Mouse (Mus musculus): Measurements from ENCODE around the gene Slit1. TPM values are rescaled to one million over a fixed set of nuclear protein-coding genes. Genes with fewer than 3 reads are reported as not detected.

The Slit1 gene
- polyA plus RNA-seq, 1 experiment from 2014 or later, result 0.16 TPM

DNA sequence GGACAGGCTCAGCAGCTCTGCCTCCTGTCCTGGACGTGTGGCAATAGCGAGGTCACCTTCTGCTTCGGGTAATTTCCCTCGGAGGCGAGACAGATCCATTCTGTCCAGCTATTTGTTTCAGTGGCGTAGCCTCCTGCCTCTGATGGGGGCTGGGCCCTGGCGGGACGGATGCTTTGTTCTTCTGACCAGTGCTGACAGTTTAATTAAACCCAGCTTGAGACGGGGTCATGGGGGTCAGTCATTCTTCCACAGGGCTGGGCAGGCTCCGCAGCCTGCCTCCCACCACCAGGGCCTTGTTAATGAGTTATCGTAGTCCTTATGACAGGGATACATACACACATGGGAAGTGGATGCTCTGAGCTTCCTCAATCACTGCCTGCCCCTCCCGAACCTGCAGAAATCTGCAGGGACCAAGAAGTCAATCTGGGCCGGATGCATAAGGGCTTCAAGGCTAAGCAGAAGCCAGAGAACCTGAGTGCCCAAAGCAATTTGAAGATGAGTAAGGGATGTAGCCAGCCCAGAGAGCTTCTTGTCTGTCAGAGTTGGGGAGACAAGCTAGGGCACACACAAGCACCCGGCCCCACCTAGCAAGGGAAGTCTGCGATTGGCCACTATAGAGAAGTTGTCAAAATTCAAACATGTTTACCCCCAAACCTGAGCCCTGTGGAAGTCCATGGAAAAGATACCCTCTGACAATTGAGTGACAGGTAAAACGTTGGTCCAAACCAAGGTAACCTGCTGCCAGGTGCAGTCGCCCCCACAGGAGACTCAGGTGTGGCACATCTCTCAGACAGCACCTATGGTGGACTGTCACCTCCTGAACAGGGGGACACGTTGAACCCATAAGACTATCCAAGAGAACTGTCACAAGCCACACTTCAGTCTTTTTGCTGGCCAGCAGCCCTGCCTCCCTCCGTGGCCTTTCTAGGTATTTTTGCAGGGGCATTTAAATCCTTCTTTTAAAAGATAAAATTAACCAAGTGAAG lies 26.9 kb downstream of the Slit1 start:
- no peak for ATAC-seq
- H3K4me1 ChIP-seq (ENCODE audit: insufficient read depth, low read depth, low read length), result no peaks in the 10 kb centered on the region
- no peak overlapping the region for H3K9ac ChIP-seq (replicated peaks; ENCODE audit: low read depth)
- no peak for DNase-seq (ENCODE audit: low spot score)
- H3K27ac ChIP-seq (ENCODE audit: low read length), result no peak overlapping the region
- no peaks in the 10 kb centered on the region for H3K36me3 ChIP-seq (ENCODE audit: insufficient read depth, low read length)
- H3K27me3 ChIP-seq (replicated peaks; ENCODE audit: insufficient read depth, low read length), result no peaks in the 10 kb centered on the region
- H3K4me3 ChIP-seq (ENCODE audit: low read depth, low read length), result no peak overlapping the region
- H3K9me3 ChIP-seq (ENCODE audit: low read length), result no peaks in the 10 kb centered on the region
- WGBS, result 29% methylated on average over 18 of the region's 19 CpGs
- TF ChIP-seq EP300 (IDR thresholded peaks at IDR 0.05) (no peak), CTCF (IDR thresholded peaks at IDR 0.05) (no peak)
- no peak overlapping the region for H3K4me2 ChIP-seq (replicated peaks; ENCODE audit: low read depth, low read length)

DNA sequence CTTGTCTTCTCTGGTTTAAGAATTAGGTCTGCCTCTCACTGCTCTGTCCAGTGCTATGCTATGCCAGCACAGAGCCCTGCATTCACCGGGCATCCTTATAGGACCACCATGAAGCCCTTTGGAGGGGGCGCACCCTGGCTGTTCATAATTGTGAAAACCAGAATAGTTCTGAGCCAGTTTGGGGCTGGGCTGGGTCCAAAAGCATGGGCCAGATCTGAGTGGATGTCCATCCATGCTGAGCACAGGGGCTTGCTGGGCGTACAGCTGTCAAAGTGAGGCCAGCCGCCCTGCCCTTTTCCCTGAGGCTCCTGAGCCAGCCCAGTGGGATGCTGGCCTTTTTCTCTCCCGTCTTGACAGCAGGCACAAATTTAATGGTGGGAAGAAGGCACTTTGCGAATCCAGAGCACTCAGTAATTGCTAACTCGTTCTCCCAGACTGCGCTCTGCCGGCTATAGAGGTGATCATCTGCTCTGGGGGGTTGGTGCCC lies 29.0 kb downstream of the Slit1 start:
- WGBS, result 71% methylated on average over 9 of the region's 9 CpGs
- H3K4me1 ChIP-seq (ENCODE audit: insufficient read depth, low read depth, low read length), result no peaks in the 10 kb centered on the region

GRCm38 (mm10) chr19:41712829-41713228 lies 30.6 kb downstream of the Slit1 start:
- Histone ChIP-seq H3K9ac (replicated peaks; ENCODE audit: low read depth) (no peak overlapping the region), H3K4me1 (ENCODE audit: insufficient read depth, low read depth, low read length) (no peaks in the 10 kb centered on the region), H3K36me3 (ENCODE audit: insufficient read depth, low read length) (no peaks in the 10 kb centered on the region), H3K4me2 (replicated peaks; ENCODE audit: low read depth, low read length) (no peak overlapping the region), H3K9me3 (ENCODE audit: low read length) (no peaks in the 10 kb centered on the region), H3K27me3 (replicated peaks; ENCODE audit: insufficient read depth, low read length) (no peaks in the 10 kb centered on the region), H3K27ac (ENCODE audit: low read length) (no peak overlapping the region), H3K4me3 (ENCODE audit: low read depth, low read length) (no peak overlapping the region)
- DNase-seq (ENCODE audit: low spot score) (no peak), ATAC-seq (no peak)
- TF ChIP-seq CTCF (IDR thresholded peaks at IDR 0.05) (no peak), EP300 (IDR thresholded peaks at IDR 0.05) (no peak)
- 82% methylated on average over 8 of the region's 8 CpGs for WGBS

More for the DNA sequence above, 29.0 kb downstream of the Slit1 start:
- no peak for TF ChIP-seq CTCF (IDR thresholded peaks at IDR 0.05)
- TF ChIP-seq EP300 (IDR thresholded peaks at IDR 0.05), result no peak
- H3K9ac ChIP-seq (replicated peaks; ENCODE audit: low read depth), result no peak overlapping the region
- no peak overlapping the region for H3K4me2 ChIP-seq (replicated peaks; ENCODE audit: low read depth, low read length)
- H3K27me3 ChIP-seq (replicated peaks; ENCODE audit: insufficient read depth, low read length), result no peaks in the 10 kb centered on the region
- H3K4me3 ChIP-seq (ENCODE audit: low read depth, low read length), result no peak overlapping the region
- H3K27ac ChIP-seq (ENCODE audit: low read length), result no peak overlapping the region
- H3K36me3 ChIP-seq (ENCODE audit: insufficient read depth, low read length), result no peaks in the 10 kb centered on the region
- DNase-seq (ENCODE audit: low spot score) (no peak), ATAC-seq (no peak)
- no peaks in the 10 kb centered on the region for H3K9me3 ChIP-seq (ENCODE audit: low read length)

- Histone ChIP-seq H3K4me3 (ENCODE audit: low read depth, low read length) (no peak overlapping the region), H3K36me3 (ENCODE audit: insufficient read depth, low read length) (no peaks in the 10 kb centered on the region), H3K27ac (ENCODE audit: low read length) (no peak overlapping the region), H3K4me2 (replicated peaks; ENCODE audit: low read depth, low read length) (no peak overlapping the region), H3K27me3 (replicated peaks; ENCODE audit: insufficient read depth, low read length) (no peaks in the 10 kb centered on the region), H3K9ac (replicated peaks; ENCODE audit: low read depth) (no peak overlapping the region), H3K9me3 (ENCODE audit: low read length) (no peaks in the 10 kb centered on the region), H3K4me1 (ENCODE audit: insufficient read depth, low read depth, low read length) (no peaks in the 10 kb centered on the region)
- ATAC-seq (no peak), DNase-seq (ENCODE audit: low spot score) (no peak)
- TF ChIP-seq CTCF (IDR thresholded peaks at IDR 0.05), result no peak
- 77% methylated on average over 9 of the region's 9 CpGs for WGBS
Measured at GRCm38 (mm10) chr19:41711665-41712064, 31.8 kb downstream of the Slit1 start.

DNA sequence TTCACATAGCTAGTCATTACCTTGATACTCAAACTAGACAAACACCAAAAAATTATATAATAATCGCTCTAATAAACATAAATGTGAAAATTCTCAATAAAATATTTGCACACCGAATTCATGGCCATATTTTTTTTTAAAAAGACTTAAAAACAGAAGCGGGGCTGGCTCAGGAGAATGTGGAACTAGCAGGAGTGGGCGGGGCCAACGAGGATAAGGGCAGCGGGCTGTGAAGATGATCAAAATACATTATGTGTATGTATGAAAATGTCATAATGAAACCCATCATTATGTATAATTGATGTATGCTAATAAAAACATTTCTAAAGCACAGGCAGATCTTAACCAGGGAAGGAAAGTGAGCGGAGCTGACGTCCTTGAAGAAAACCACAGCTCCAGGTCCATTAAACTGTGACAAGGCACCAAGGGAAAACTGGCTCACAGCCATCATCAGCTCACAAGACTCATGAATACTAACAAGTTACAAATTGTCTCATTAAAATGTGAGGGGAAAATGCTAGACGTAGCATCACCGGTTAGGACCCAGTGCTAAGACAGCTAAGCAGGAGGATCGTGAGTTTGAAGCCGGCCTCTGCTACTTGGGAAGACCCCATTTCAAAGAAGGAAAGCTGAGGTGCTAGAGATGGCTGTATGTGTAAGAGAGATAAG lies 33.8 kb downstream of the Slit1 start:
- WGBS, result 74% methylated on average over 12 of the region's 12 CpGs
- no peak for DNase-seq (ENCODE audit: low spot score)

DNA sequence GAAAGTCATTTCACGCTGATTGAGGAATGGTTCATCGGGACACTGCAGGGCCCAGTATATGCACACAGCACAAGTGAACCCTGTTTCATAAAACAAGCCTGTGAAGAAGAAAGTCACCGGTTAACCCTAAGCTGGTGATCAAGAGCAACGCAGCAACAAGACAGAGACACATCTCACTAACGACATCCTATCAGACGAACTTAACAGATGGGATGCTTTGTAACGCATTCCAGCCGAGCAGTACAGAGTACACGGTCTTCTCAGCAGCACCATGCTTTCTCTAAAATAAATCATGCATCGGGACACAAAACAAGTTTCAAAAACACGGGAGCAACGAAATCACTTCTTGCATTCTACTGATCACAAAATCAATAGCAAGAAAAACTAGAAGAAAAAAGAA lies 35.6 kb downstream of the Slit1 start:
- Histone ChIP-seq H3K9me3 (ENCODE audit: low read length) (no peaks in the 10 kb centered on the region), H3K27ac (ENCODE audit: low read length) (no peak overlapping the region), H3K27me3 (replicated peaks; ENCODE audit: insufficient read depth, low read length) (no peaks in the 10 kb centered on the region), H3K4me2 (replicated peaks; ENCODE audit: low read depth, low read length) (no peak overlapping the region), H3K4me1 (ENCODE audit: insufficient read depth, low read depth, low read length) (no peaks in the 10 kb centered on the region), H3K36me3 (ENCODE audit: insufficient read depth, low read length) (no peaks in the 10 kb centered on the region), H3K4me3 (ENCODE audit: low read depth, low read length) (no peak overlapping the region), H3K9ac (replicated peaks; ENCODE audit: low read depth) (no peak overlapping the region)
- DNase-seq (ENCODE audit: low spot score) (no peak), ATAC-seq (no peak)
- WGBS, result 39% methylated on average over 12 of the region's 12 CpGs
- no peak for TF ChIP-seq CTCF (IDR thresholded peaks at IDR 0.05)
- TF ChIP-seq EP300 (IDR thresholded peaks at IDR 0.05), result no peak

More for the DNA sequence above, 33.8 kb downstream of the Slit1 start:
- Histone ChIP-seq H3K9me3 (ENCODE audit: low read length) (no peaks in the 10 kb centered on the region), H3K27me3 (replicated peaks; ENCODE audit: insufficient read depth, low read length) (no peaks in the 10 kb centered on the region), H3K4me1 (ENCODE audit: insufficient read depth, low read depth, low read length) (no peaks in the 10 kb centered on the region), H3K4me2 (replicated peaks; ENCODE audit: low read depth, low read length) (no peak overlapping the region), H3K4me3 (ENCODE audit: low read depth, low read length) (no peak overlapping the region), H3K27ac (ENCODE audit: low read length) (no peak overlapping the region), H3K9ac (replicated peaks; ENCODE audit: low read depth) (no peak overlapping the region), H3K36me3 (ENCODE audit: insufficient read depth, low read length) (no peaks in the 10 kb centered on the region)
- no peak for TF ChIP-seq EP300 (IDR thresholded peaks at IDR 0.05)
- TF ChIP-seq CTCF (IDR thresholded peaks at IDR 0.05), result no peak
- ATAC-seq, result no peak

All from lung, postnatal 0 days (tissue).